Mouse (Mus musculus): Measurements from ENCODE around the gene 4930467E23Rik. TPM values are rescaled to one million over a fixed set of nuclear protein-coding genes. Genes with fewer than 3 reads are reported as not detected.
"Not testable (repeated sequence)": the region's sequence is repeated elsewhere in the genome, so short reads cannot be mapped to it uniquely, and the experiment has no call there.

Gene 4930467E23Rik
- under 1 TPM in 1 of 2 experiments, not detected in 1; 0.20 TPM for total RNA-seq (2021)
- long read RNA-seq, experiment 1, result 0 reads
- long read RNA-seq, experiment 2, result 0 reads

DNA sequence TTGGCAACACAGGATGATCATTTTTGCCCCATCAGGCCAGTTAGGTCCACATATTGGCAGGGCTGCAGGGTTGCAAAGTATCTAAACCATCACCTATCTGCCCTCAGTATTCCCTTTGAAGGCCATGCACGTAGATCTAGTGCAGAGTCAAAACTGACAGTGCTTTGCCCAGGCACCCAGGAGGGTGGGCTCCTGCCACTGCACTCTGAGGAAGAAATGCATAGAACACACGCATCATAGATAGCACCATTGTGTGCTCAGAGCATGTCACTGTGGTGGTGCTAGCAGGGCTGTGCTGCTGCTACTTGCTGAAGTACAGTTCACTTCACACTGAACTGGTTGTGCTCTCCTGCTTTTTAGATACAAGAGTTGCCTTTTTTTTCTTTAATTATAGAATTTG lies at the start of gene 4930467E23Rik:
TSS of gene 4930467E23Rik (plus strand) at position 301 of the 400 bp plus-strand sequence.
- not testable (repeated sequence) for DNase-seq (ENCODE audit: low spot score in 2 of 2)

DNA sequence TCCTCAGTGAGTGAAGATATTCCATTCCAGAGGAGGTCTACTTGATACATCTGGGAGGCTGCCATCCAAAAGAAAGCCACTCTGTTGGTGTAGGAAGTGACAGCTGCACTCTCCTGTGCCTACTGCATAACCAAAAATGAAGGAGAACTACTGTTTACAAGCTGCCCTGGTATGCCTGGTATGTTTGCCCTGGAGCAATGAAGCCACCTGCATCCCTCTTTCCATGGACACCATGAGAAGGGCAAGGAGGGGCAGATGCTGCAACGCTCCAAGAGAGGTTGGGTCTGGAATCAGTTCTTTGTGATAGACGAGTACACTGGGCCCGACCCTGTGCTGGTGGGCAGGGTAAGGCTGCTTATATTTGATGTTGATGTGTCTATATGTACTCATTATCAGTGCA lies 47.1 kb upstream of the 4930467E23Rik start:
- DNase-seq (ENCODE audit: low spot score in 2 of 2), result not testable (repeated sequence)

DNA sequence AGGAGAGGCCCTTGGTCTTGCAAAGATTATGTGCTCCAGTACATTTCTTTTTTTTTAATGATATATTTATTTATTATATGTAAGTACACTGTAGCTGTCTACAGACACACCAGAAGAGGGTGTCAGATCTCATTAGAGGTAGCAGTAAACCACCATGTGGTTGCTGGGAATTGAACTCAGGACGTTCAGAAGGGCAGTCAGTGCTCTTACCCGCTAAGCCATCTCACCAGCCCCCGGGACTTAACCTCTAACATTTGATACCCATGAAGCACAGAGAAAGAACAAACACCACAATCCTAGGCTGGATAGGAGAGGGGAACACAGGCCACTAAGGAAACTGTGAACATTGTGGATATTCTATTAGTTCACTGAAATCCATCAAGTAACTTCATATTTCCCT lies 43.9 kb upstream of the 4930467E23Rik start:
- DNase-seq (ENCODE audit: low spot score in 2 of 2), result not testable (repeated sequence)

DNA sequence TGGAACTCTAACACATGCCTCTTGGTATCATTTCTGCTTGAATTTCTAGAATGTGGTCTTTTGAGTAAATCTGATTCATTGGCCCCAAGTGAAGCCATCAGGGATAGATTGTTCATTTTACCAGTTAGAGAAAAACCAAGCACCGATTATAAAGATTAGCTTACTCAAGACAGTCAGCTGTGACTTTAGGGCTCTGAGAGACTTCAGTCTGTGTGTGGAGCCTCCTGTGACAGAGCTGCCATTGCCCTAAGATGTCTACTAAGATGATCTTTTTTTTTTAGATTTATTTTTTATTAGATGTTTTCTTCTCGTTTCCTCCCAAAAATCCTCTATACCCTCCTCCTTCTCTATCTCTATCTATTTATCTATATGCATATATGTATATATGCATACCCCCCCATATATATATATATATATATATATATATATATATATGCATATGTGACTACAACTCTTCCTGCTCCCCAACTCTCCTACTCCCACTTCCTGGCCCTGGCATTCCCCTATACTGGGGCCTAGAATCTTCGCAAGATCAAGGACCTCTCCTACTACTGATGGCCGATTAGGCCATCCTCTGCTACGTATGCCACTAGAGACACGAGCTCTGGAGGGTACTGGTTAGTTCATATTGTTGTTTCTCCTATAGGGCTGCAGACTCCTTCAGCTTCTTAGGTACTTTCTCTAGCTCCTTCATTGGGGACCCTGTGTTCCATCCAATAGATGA lies 40.4 kb upstream of the 4930467E23Rik start:
- not testable (repeated sequence) for DNase-seq (ENCODE audit: low spot score in 2 of 2)

DNA sequence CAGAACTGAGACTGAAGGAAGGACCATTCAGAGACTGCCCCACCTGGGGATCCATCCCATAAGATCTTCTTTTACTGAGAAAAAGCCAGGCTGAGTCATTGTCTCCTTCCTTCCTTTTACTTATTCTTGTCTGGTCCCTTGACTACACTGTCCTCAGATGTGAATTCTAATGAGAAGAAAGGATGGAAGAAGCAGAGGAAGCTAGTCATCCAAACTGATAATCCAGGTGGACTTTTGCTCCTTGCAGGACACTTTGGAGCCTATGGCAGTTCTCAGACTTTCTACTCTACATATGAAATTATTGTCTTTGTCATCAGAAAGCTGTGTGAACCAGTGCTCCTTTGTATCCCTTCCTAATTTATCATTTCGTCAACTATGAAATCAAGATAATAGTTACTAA lies 39.6 kb upstream of the 4930467E23Rik start:
- not testable (repeated sequence) for DNase-seq (ENCODE audit: low spot score in 2 of 2)

DNA sequence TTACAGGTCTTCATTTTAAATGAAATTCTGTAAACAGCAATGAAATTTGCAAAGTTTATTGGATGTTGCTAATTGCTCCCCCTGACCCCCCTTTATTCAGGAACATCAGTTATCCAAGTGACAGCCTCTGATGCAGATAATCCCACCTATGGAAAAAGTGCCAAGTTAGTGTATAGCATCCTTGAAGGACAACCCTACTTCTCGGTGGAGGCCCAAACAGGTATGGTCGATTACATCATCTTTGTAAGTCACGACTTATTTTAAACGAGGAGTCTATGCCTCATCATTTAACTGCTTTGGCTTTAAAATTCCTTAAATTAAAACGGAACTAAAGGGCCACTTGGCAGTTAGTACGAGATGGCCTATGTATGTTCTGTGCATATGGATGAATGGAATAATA lies 38.0 kb upstream of the 4930467E23Rik start:
- DNase-seq (ENCODE audit: low spot score in 2 of 2), result not testable (repeated sequence)

DNA sequence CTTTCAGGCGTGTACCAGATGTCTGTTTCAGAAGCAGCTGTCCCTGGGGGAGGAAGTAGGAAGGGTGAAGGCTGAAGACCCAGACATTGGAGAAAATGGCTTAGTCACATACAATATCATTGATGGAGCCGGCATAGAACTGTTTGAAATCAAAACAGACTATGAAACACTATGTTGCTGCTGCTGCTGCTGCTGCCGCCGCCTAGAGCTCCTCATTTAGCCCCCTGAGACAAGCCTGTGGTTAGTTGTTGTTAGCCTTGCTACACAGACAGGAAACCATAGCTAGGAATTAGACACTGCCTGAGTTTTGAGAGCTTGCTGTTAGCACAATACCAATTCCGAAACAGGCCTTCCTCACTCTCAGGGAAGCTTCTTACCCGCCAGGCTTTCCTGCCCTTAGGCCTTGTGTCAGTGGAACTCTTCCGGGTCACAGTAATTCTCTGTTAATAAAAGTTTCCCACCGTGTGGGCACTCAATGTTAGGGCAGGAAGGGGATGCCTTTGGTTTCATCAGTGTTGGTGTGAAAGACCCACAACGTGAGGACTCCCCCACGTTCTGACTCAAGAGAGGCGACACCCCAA lies 31.8 kb upstream of the 4930467E23Rik start:
- DNase-seq (ENCODE audit: low spot score in 2 of 2), result not testable (repeated sequence)

DNA sequence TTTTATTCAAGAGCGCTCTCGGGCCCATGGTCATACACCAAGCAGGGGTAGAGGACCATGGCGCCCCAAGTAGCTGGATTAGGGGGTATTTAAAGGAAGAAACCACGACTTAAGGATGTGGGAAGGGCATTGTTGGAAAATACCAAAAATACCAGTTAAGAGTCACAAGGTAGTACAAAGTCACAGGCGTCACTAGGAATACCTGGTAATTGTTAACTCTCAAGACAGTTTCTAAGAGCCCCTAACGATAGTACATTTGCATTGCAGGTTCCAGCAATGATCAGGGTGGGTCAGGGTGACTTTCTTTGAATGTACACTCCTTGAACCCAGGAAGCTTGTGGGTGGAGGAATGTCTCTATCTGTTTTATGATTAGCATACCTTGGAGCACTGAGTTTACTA lies 31.3 kb upstream of the 4930467E23Rik start:
- not testable (repeated sequence) for DNase-seq (ENCODE audit: low spot score in 2 of 2)

DNA sequence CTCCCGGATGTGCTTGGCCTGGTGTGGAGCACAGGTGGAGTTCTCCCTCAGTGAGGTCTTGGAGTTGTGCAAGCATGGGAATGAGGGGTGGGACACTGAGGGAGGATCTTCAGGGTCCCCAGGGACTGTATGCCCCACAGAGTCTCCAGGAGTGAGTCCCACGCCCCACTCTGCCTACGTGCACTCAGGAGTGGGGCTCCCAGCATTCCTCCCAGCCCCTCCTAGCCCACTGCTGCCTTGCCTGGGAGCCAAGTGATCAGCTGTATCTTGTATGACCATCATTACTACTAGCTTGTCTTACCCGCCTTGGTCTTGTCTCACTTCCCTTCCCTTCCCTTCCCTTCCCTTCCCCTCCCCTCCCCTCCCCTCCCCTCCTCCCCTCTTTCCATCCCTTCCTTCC lies 30.7 kb upstream of the 4930467E23Rik start:
- DNase-seq (ENCODE audit: low spot score in 2 of 2), result peak; percentile 72 to 77

DNA sequence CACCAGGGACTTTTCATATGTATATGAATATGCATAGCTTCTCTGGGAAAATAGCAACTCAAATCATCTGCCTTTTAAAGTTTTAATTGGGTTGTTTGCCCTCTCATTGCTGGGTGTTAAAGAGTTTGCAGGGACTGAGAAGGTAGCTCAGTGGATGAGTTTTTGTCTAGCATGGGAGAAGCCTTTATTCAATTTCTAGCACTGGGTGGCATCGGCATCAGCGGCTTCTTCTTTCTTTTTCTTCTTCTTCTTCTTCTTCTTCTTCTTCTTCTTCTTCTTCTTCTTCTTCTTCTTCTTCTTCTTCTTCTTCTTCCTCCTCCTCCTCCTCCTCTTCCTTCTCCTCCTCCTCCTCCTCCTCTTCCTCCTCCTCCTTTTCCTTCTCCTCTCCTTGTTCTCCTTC lies 28.1 kb upstream of the 4930467E23Rik start:
- not testable (repeated sequence) for DNase-seq (ENCODE audit: low spot score in 2 of 2)

DNA sequence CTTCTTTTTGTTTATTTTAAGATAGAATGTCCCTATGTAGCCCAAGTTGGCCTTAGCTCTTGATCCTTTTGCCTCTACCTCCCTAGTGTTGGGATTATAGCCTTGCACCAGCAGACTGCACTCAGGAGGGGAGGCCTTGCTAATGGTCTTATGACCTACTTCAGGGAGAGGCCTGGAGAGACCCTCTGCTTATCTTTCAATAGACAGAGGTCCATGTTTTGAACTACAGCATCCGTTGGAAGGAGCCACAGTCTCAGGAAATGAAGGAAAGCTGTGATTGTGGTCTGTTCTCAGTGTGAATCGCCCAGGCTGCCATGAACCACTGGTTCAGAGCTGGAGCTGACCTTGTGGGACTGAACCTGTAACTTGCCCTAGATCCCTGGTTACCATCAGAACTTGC lies 27.1 kb upstream of the 4930467E23Rik start:
- not testable (repeated sequence) for DNase-seq (ENCODE audit: low spot score in 2 of 2)

DNA sequence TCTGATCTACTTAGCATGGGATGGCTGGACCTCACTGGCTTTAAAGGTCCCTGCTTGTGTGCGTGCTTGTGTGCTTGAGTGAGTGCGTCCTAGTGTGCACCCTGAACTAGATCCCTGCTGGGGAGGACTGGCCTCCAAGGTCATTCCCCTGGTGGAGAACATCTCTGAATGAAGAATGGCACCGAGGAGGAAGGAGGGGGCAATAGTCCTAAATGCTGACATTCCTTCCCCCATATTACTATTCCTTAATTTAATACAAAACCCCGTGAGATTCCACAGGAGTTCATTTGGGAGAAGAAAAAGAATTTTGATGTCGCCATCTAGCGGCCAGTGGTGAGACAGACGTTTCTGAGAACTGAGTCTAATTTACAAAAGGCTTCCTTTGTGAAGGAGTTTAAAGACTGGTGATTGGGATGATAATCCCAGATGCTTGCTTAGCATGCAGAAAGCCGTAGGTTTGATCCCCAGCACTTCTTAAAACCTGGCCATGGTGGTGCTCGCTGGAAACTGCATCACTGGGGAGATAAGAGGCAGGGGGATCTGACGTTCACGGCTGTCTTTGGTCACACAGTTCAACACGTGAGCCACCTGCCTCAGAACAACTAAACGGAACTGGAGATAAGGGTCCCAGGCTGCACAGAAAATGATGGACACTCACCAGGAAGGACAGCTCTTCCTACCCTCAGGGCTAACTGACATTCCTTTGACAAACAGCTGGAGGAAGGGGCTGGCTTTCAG lies 26.2 kb upstream of the 4930467E23Rik start:
- DNase-seq (ENCODE audit: low spot score in 2 of 2), result peak; percentile 62 to 77

DNA sequence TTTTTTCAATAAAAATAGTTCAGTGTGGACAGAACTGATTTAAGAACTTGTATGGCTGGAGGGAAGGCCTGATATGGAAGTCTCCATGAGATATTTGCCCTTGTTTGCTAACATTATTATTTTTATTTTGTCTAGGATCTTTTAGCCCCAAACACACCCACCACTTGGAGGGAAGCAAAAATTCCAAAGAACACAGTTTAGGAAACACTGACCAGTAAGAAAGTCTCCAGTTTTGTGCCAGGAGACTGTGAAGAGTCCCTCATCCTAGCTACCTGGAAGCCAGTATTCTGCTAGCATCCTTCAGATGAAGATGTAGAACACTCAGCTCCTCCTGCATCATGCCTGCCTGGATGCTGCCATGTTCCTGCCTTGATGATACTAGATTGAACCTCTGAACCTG lies 25.5 kb upstream of the 4930467E23Rik start:
- DNase-seq (ENCODE audit: low spot score in 2 of 2), result not testable (repeated sequence)

DNA sequence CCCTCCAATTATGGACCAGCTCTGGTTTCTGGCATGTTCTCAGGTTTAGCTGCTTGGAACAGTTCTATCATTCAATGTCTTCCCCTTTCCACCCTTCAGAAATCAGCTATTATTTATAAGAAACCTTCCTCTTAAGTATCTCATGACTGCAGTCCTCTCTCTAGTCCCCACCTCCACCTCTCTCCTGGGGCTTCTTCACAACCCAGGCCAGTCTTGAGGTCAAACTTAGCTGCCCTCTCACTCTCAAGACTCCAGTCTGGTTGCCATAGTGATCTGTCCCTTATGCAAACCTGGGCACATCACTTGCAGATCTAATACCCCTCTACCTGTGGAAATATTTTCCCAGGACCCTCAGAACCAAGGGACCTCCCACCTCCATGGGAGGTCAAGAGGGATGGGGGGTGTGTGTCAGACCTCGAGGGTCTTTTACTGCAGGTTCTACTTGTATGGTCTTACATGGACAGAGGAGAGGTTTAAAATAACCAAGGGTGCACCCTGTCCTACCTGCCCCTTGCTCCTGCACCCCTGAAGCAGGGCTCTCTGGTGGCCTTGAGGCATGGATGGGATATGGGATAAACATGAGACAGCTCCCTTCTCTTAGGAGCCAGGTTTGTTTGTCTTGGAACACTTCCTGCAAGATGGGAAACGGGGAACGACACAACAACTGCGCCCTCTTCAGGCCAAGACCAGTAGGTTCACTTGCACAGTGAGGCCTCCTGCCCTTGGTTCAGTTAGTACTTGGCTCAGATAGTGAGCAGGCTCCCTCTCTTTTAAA lies 24.7 kb upstream of the 4930467E23Rik start:
- DNase-seq (ENCODE audit: low spot score in 2 of 2), result not testable (repeated sequence)

DNA sequence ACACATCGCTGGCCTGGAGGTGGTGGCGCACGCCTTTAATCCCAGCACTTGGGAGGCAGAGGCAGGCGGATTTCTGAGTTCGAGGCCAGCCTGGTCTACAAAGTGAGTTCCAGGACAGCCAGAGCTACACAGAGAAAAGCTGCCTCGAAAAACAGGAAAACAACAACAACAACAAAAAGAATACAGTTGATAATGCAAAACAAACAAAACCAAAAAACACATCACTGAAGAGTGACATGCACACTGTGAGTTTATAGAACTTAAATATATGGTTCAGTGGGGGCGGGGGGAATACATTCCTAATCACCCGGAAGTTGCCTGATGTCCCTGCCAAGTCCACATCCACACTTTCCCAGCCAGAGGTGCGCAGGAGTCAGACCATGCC lies 24.2 kb upstream of the 4930467E23Rik start:
- not testable (repeated sequence) for DNase-seq (ENCODE audit: low spot score in 2 of 2)

DNA sequence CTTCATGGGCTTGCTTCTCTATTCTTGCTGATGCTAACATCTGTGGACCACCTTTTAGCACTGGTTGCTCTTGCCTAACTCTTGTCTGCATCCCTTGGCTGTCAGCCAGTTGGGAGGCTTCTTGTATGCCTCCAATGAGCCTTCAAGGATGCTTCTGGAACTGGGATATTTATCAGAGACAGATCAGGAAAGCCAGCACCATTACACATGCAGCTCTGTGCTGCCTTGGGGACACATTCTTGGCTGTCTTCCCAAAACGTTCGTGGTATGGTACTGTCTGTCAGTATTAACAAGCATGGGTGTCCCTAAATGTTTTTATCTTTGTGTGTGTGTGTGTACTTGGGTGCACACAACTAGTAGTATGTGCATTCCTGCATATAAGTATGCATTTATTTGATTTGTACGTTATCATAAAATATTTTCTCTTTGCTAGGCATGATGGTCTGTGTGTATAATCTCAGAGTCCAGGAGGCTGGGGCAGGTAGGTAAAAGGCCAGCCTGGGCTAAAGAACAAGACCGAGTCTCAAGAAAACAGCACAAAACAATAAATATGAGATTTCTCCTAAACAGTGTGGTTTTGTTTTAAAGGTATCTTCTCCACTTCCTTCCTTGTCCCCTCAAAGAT lies 23.2 kb upstream of the 4930467E23Rik start:
- DNase-seq (ENCODE audit: low spot score in 2 of 2), result not testable (repeated sequence)

DNA sequence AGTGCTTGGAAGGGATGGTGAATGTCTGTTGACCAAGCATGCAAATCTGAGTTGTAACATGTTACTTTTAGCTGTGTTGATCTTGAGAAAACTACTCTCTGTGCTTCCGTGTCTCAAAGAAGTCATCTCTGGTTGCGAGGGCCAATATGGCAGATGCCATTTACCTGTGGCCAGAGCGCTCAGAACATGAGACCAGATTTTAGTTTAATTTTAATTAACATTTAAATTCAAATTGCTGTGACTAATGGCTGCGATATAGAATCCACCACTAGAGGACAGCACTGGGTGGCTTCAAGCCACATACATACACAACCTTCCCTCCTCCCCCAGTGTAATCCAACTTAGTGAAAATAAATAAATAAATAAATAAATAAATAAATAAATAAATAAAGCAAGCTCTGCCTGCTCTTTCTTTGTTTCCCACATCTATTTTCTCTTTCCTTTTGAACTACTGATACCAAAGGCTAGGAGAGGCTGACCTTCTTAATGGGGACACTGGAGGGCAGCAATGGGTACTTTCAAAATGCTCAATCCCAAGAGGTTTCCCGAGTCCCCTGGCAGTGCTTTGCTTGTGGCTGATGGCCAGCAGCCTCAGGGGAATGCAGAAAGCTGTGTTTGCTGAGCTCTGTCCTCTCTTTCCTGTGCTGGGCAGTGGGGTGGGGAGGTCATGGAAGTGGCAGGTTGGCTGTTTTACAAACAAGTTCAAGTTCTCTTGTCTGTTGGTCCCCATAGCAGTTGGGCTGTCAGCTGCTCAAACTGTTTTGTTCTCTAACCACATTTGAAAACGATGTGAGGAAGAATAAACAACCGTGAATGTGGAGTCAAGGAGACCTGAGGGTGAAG lies 22.2 kb upstream of the 4930467E23Rik start:
- peak; percentile 71 to 82 for DNase-seq (ENCODE audit: low spot score in 2 of 2)

DNA sequence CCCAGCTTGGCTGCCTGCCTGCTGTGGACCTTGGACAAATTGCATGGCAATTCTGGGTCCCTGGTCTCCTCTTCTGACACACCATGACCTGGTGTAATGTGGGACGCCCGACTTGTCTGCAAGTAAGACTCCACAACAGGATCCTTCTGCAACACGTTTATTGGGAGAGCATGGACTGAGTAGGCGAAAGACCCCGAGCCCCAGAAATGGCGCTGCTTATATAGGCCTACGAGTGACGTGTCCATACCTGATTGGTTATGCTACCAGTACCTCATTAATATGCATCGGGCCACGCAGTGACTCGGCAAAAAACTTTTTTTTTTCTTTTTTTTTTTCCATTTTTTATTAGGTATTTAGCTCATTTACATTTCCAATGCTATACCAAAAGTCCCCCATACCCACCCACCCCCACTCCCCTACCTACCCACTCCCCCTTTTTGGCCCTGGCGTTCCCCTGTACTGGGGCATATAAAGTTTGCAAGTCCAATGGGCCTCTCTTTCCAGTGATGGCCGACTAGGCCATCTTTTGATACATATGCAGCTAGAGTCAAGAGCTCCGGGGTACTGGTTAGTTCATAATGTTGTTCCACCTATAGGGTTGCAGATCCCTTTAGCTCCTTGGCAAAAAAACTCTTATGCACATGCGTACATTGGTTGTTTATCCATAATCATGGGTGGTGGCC lies 21.5 kb upstream of the 4930467E23Rik start:
- not testable (repeated sequence) for DNase-seq (ENCODE audit: low spot score in 2 of 2)

DNA sequence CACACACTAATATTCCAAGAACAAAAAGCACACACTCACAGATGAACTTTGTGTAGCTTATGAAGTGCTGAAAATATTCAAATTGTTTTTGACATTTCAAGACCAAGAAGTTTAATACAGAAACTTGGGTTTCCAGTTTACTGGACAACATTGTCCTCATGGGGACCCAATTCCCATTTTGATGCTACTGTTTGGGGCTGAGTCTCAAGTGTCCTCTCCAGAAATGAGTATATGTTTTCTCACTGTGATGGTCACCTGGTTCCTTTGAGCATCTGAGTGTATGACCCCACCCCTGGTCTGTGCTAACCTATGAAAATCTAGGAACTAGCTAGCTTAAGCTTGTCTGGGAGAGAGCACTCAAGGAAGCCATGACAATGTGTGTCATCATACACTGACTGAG lies 20.4 kb upstream of the 4930467E23Rik start:
- DNase-seq (ENCODE audit: low spot score in 2 of 2), result not testable (repeated sequence)

All from adrenal gland, postnatal 4 days (tissue).